Mouse (Mus musculus) embryo, embryonic 10.5 days (tissue): ENCODE measurements around the gene Gbf1.
A peak's percentile ranks its signal among the peaks of the same experiment; 100 is the strongest.

Source experiments
- DNase-seq: peaks from one replicate; pipeline ENCODE4 v3.0.0-alpha.2; 2015; ENCODE audit warnings: low spot score

The Gbf1 gene

DNA sequence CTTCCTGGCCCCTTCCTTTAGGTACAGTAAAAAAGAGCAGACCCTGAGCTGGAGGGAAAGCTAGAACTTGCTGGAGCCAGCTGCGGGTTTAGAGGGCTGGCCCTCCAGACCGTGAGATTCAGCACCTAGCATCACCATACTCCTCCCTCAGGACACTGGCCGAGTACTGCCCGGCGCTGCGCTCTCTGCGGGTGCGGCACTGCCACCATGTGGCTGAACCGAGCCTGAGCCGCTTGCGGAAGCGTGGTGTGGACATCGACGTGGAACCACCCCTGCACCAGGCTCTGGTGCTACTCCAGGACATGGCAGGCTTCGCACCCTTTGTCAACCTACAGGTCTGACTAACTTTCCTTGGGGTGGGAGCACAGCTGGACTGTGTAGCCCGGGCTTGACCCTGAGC is 177.6 kb downstream of the Gbf1 start:
- peak; percentile 85 for DNase-seq

GRCm38 (mm10) chr19:46330696-46331095 is 178.4 kb downstream of the Gbf1 start:
- DNase-seq: no peak

GRCm38 (mm10) chr19:46331326-46331725 is 179.0 kb downstream of the Gbf1 start:
- no peak for DNase-seq

DNA sequence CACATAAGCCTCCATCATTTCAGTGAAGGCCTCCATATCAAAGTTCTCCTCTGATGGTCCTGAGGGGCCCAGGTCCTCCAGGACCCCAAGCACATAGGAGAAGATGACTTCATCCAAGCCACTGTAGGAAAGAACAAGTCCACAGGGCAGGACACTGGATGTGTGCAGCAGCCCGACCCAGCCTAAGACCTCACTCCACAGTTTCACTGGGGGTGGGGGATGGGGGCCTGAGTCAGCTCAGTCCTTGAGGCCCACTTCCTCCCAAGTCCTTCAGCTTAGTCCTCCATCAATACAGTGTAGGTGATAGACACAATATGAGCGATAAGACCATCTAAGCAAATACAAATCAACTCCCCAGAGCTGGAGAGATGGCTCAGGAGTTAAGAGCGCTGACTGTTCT is 179.6 kb downstream of the Gbf1 start:
- no peak for DNase-seq

- DNase-seq: peak; percentile 33
Measured at GRCm38 (mm10) chr19:46332721-46333339, 180.5 kb downstream of the Gbf1 start.

GRCm38 (mm10) chr19:46333906-46334305 is 181.6 kb downstream of the Gbf1 start:
- no peak for DNase-seq
